Mouse (Mus musculus) thymus, postnatal 0 days (tissue): ENCODE data around the gene Hectd3. TPM values are rescaled to one million over a fixed set of nuclear protein-coding genes. Genes with fewer than 3 reads are reported as not detected.

Source experiments
- DNase-seq: peaks from one replicate; pipeline ENCODE4 v3.0.0-alpha.2; 2015; ENCODE audit warnings: low spot score
- polyA plus RNA-seq: library from polyadenylated mRNA; unstranded; fragments of >200 nt; fragmentation: Nextera tagmentation; extraction: Ambion mirVana; gene quantifications from 2 replicates; pipeline ENCODE4 v1.2.1, GENCODE M21; 2015

Gene Hectd3
- 14.4 and 14.6 TPM in 2 replicates for polyA plus RNA-seq

GRCm38 (mm10) chr4:116995131-116995797 lies at the start of gene Hectd3:
Gene Hectd3 (plus strand): TSS chr4:116995317.
- peak; percentile 65 for DNase-seq

GRCm38 (mm10) chr4:116951642-116952041 lies 43.5 kb upstream of the Hectd3 start:
- DNase-seq, result no peak

GRCm38 (mm10) chr4:116954951-116955350 lies 40.2 kb upstream of the Hectd3 start:
- DNase-seq, result no peak

- no peak for DNase-seq
Measured at GRCm38 (mm10) chr4:116976503-116976902, 18.6 kb upstream of the Hectd3 start.

- DNase-seq, result no peak
Measured at GRCm38 (mm10) chr4:116985681-116986080, 9.4 kb upstream of the Hectd3 start.

- DNase-seq, result peak; percentile 64
Measured at GRCm38 (mm10) chr4:116986400-116987121, 8.6 kb upstream of the Hectd3 start.

GRCm38 (mm10) chr4:116987122-116987456 lies 8.0 kb upstream of the Hectd3 start:
- DNase-seq, result no peak

GRCm38 (mm10) chr4:116989731-116990130 lies 5.4 kb upstream of the Hectd3 start:
- no peak for DNase-seq

- peak; percentile 81 for DNase-seq
Measured at GRCm38 (mm10) chr4:116991366-116991765, 3.8 kb upstream of the Hectd3 start.

GRCm38 (mm10) chr4:116993672-116994621 lies 1.2 kb upstream of the Hectd3 start, which contains the start of gene Urod:
Gene Urod (minus strand): TSS chr4:116994413.
- DNase-seq, result peak; percentile 97

GRCm38 (mm10) chr4:116995798-116996135 lies 650 bp downstream of the Hectd3 start:
- DNase-seq, result peak; percentile 33

GRCm38 (mm10) chr4:116999513-117000154 lies 4.5 kb downstream of the Hectd3 start:
- DNase-seq, result no peak

- no peak for DNase-seq
Measured at GRCm38 (mm10) chr4:117001957-117002356, 6.8 kb downstream of the Hectd3 start.

GRCm38 (mm10) chr4:117002543-117003521 lies 7.7 kb downstream of the Hectd3 start:
- DNase-seq, result peak; percentile 35

- DNase-seq, result no peak
Measured at GRCm38 (mm10) chr4:117004649-117005048, 9.5 kb downstream of the Hectd3 start.

GRCm38 (mm10) chr4:117005611-117006400 lies 10.7 kb downstream of the Hectd3 start:
- DNase-seq, result no peak

- no peak for DNase-seq
Measured at GRCm38 (mm10) chr4:117007058-117007457, 11.9 kb downstream of the Hectd3 start.

GRCm38 (mm10) chr4:117010231-117010630 lies 15.1 kb downstream of the Hectd3 start:
- no peak for DNase-seq

GRCm38 (mm10) chr4:117013596-117013995 lies 18.5 kb downstream of the Hectd3 start:
- DNase-seq, result no peak
